Mouse (Mus musculus) hindbrain, postnatal 0 days (tissue): ENCODE measurements around the gene Sugct. TPM values are rescaled to one million over a fixed set of nuclear protein-coding genes. Genes with fewer than 3 reads are reported as not detected.

Source experiments
- ATAC-seq: fragments of 200-750 bp; cut with Nextera tagmentation; 2 replicates; pipeline ENCODE4 v1.8.0; 2017; ENCODE audit warnings: mild to moderate bottlenecking, moderate TSS enrichment, moderate library complexity
- DNase-seq: peaks from one replicate; pipeline ENCODE4 v3.0.0-alpha.2; 2015; ENCODE audit warnings: low spot score
- H3K27ac ChIP-seq: fragments of 300-500 bp; sonication (generic); 2 replicates; pipeline ENCODE4 v1.5.1; 2014; ENCODE audit warnings: mild to moderate bottlenecking
- H3K27me3 ChIP-seq: fragments of 300-500 bp; sonication (generic); 2 replicates; pipeline ENCODE4 v1.6.1; 2014; ENCODE audit warnings: low read length, mixed read lengths; ENCODE audit not compliant: insufficient read depth
- H3K36me3 ChIP-seq: fragments of 300-500 bp; sonication (generic); 2 replicates; pipeline ENCODE4 v1.6.1; 2014; ENCODE audit warnings: low read length, mixed read lengths; ENCODE audit not compliant: insufficient read depth
- H3K4me1 ChIP-seq: fragments of 300-500 bp; sonication (generic); 2 replicates; pipeline ENCODE4 v1.6.1; 2014; ENCODE audit warnings: antibody characterized with exemption, low read length, mixed read lengths; ENCODE audit not compliant: insufficient read depth
- H3K4me2 ChIP-seq: fragments of 300-500 bp; sonication (generic); 2 replicates; pipeline ENCODE4 v1.6.1; 2014; ENCODE audit warnings: low read depth, mild to moderate bottlenecking, low read length, moderate library complexity, mixed read lengths
- H3K4me3 ChIP-seq: fragments of 300-500 bp; sonication (generic); 2 replicates; pipeline ENCODE4 v1.5.1; 2014; ENCODE audit warnings: low read length
- H3K9ac ChIP-seq: fragments of 300-500 bp; sonication (generic); replicated peaks from 2 replicates; pipeline ENCODE4 v1.6.1; 2014; ENCODE audit warnings: mild to moderate bottlenecking, low read length, moderate library complexity, mixed read lengths
- H3K9me3 ChIP-seq: fragments of 300-500 bp; sonication (generic); 2 replicates; pipeline ENCODE4 v1.6.1; 2016; ENCODE audit warnings: low read length, mixed read lengths
- CTCF ChIP-seq: IDR thresholded peaks from 2 replicates; pipeline ENCODE4 v1.5.1; 2016; ENCODE audit warnings: antibody characterized with exemption, control low read depth, low read depth
- WGBS: fragments of 180-500 bp; shearing (Covaris S2); extraction: QIAGEN DNeasy Blood & Tissue Kit; methylation state at CpG from one replicate; pipeline ENCODE4 v1.1.7; 2014; 5-methylcytosine and 5-hydroxymethylcytosine counted together
- polyA plus RNA-seq: library from polyadenylated mRNA; unstranded; fragments of >200 nt; fragmentation: Nextera tagmentation; extraction: Ambion mirVana; gene quantifications from 2 replicates; pipeline ENCODE4 v1.2.1, GENCODE M21; 2015
- total RNA-seq: library from RNA; depleted of rRNA; stranded (reverse); fragments of >200 nt; gene quantifications from 2 replicates; pipeline ENCODE4 v1.2.3, GENCODE M21; 2014; rRNA removed

The Sugct gene
- total and polyA plus RNA-seq, 2 experiments from 2014 or later = 1.8 to 4.4 TPM

DNA sequence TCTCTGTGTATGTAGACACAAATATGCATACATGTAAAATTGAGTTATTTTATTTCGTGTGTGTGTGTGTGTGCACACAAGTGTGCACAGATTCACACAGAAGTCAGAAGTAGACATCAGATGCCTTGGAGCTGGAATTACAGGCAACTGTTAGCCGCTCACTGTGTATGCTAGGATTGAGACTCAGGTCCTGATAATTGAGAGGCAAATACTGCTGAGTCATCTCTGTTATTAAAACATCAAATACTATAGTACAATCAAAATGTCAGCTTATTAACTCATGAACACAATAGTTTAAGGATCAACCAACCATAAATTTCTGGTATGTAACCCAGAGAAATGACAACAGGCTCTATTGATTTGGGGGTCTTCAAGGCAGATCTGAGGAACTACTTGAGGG is 883.1 kb downstream of the Sugct start:
- no peaks in the 10 kb centered on the region for H3K36me3 ChIP-seq
- no peaks in the 10 kb centered on the region for H3K27me3 ChIP-seq
- no peak overlapping the region for H3K4me2 ChIP-seq
- DNase-seq (no peak), ATAC-seq (no peak)
- no peaks in the 10 kb centered on the region for H3K4me1 ChIP-seq
- no peak overlapping the region for H3K9ac ChIP-seq
- H3K4me3 ChIP-seq = no peak overlapping the region
- H3K9me3 ChIP-seq = no peaks in the 10 kb centered on the region
- H3K27ac ChIP-seq = no peak overlapping the region
- WGBS = 84% methylated on average over 2 of the region's 2 CpGs
- no peak for TF ChIP-seq CTCF

Other genes with a start within 250 kb of the Sugct start
- gene Mplkip, start 361 bp downstream of the Sugct start, total RNA-seq = 16.1 and 17.0 TPM in 2 replicates
- 27.3 and 28.8 TPM in 2 replicates for gene Mplkip, start 361 bp downstream of the Sugct start, polyA plus RNA-seq
- 105 and 108 TPM in 2 replicates for gene Cdk13, start 109.5 kb upstream of the Sugct start, total RNA-seq
- gene Cdk13, start 109.5 kb upstream of the Sugct start, polyA plus RNA-seq = 11.6 and 11.7 TPM in 2 replicates
- 68.5 and 75.7 TPM in 2 replicates for gene Rala, start 248.7 kb upstream of the Sugct start, total RNA-seq
- 226 and 229 TPM in 2 replicates for gene Rala, start 248.7 kb upstream of the Sugct start, polyA plus RNA-seq